Mouse (Mus musculus): ENCODE data around the gene Nup107.

DNA sequence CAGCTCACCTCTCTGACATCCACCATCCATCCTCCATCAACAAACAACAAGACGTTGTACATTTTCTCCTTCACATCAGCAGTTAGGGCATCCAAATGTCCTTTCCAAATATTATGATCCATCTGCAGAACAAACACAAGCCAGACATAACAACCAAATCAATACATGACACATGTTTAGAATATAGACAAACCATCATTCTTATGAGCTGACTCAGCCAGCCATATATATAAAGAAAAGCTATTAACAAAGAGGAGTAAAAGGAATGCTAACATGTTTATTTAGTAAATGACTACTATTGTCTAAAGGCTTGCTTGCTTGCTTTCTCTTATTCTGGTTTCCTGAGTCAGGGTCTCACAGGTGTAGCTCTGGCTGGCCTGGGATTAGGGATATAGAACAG is 35.2 kb downstream of the Nup107 start:
- TF ChIP-seq POLR2AphosphoS2 (IDR thresholded peaks at IDR 0.05; ENCODE audit: low read depth, low read length) = no peak
- TF ChIP-seq CTCF (conservative IDR thresholded peaks at IDR 0.05 in 1 of 2, IDR thresholded peaks at IDR 0.05 in 1 of 2; ENCODE audit: low read depth in 2 of 2, low read length in 2 of 2) = no peak
- TF ChIP-seq EP300 (IDR thresholded peaks at IDR 0.05; ENCODE audit: low read length) = no peak
- TF ChIP-seq NELFE (IDR thresholded peaks at IDR 0.05; ENCODE audit: low read depth, low read length) = no peak
- no peak for TF ChIP-seq TCF12 (IDR thresholded peaks at IDR 0.05; ENCODE audit: low read depth, low read length)
- TF ChIP-seq POLR2A (IDR thresholded peaks at IDR 0.05; ENCODE audit: low read depth, low read length) = no peak
- no peak for TF ChIP-seq MAFK (IDR thresholded peaks at IDR 0.05; ENCODE audit: insufficient replicate concordance, low read length)
- no peak for TF ChIP-seq E2F4 (IDR thresholded peaks at IDR 0.05; ENCODE audit: insufficient replicate concordance, low read depth, low read length)
- no peak for TF ChIP-seq SIN3A (IDR thresholded peaks at IDR 0.05; ENCODE audit: low read length)
- no peak for TF ChIP-seq SMC3 (IDR thresholded peaks at IDR 0.05; ENCODE audit: low read depth, low read length)

Measured in CH12.LX (cell line).